Mouse (Mus musculus): Measurements from ENCODE around the gene Tspear. TPM values are rescaled to one million over a fixed set of nuclear protein-coding genes. Genes with fewer than 3 reads are reported as not detected.
A peak's percentile ranks its signal among the peaks of the same experiment; 100 is the strongest.
"Not testable (repeated sequence)": the region's sequence is repeated elsewhere in the genome, so short reads cannot be mapped to it uniquely, and the experiment has no call there.

Tspear gene
- polyA plus RNA-seq, 1 experiment = 0.04 TPM

GRCm38 (mm10) chr10:77709831-77710230 lies 23.5 kb downstream of the Tspear start:
- DNase-seq (ENCODE audit: extremely low spot score in 1 of 2, low spot score in 1 of 2) = no peak

- not testable (repeated sequence) for DNase-seq (ENCODE audit: extremely low spot score in 1 of 2, low spot score in 1 of 2)
These were observed 24.8 kb downstream of the Tspear start, which contains the start of gene Gm10024 for GRCm38 (mm10) chr10:77711157-77711556. Gene Gm10024 (plus strand): TSS chr10:77711457.

GRCm38 (mm10) chr10:77713734-77714133 lies 27.4 kb downstream of the Tspear start:
- DNase-seq (ENCODE audit: extremely low spot score in 1 of 2, low spot score in 1 of 2) = no peak

- DNase-seq (ENCODE audit: extremely low spot score in 1 of 2, low spot score in 1 of 2) = no peak
These were observed 29.1 kb downstream of the Tspear start, which contains the start of gene Gm10142 for GRCm38 (mm10) chr10:77715507-77715906. Gene Gm10142 (plus strand): TSS chr10:77715807.

GRCm38 (mm10) chr10:77720299-77720698 lies 33.9 kb downstream of the Tspear start, which contains the start of gene Krtap12-1:
Gene Krtap12-1 (plus strand): TSS chr10:77720599.
- not testable (repeated sequence) for DNase-seq (ENCODE audit: extremely low spot score in 1 of 2, low spot score in 1 of 2)

- no peak for DNase-seq (ENCODE audit: extremely low spot score in 1 of 2, low spot score in 1 of 2)
These were observed 38.5 kb downstream of the Tspear start for GRCm38 (mm10) chr10:77724855-77725254.

- no peak for DNase-seq (ENCODE audit: extremely low spot score in 1 of 2, low spot score in 1 of 2)
These were observed 39.8 kb downstream of the Tspear start, which contains the start of gene Gm10100 for GRCm38 (mm10) chr10:77726186-77726585. Gene Gm10100 (plus strand): TSS chr10:77726486.

- peak in 1 of 2 experiments; percentile 8 for DNase-seq (ENCODE audit: extremely low spot score in 1 of 2, low spot score in 1 of 2)
These were observed 41.9 kb downstream of the Tspear start for GRCm38 (mm10) chr10:77728280-77728679.

- no peak for DNase-seq (ENCODE audit: extremely low spot score in 1 of 2, low spot score in 1 of 2)
These were observed 42.9 kb downstream of the Tspear start for GRCm38 (mm10) chr10:77729241-77729640.

GRCm38 (mm10) chr10:77735928-77736327 lies 49.6 kb downstream of the Tspear start:
- no peak for DNase-seq (ENCODE audit: extremely low spot score in 1 of 2, low spot score in 1 of 2)

- no peak for DNase-seq (ENCODE audit: extremely low spot score in 1 of 2, low spot score in 1 of 2)
These were observed 52.6 kb downstream of the Tspear start for GRCm38 (mm10) chr10:77738929-77739328.

GRCm38 (mm10) chr10:77741924-77742688 lies 55.7 kb downstream of the Tspear start, which contains the start of gene Gm18596:
Gene Gm18596 (minus strand): TSS chr10:77742638.
- not testable (repeated sequence) for DNase-seq (ENCODE audit: extremely low spot score in 1 of 2, low spot score in 1 of 2)

- DNase-seq (ENCODE audit: extremely low spot score in 1 of 2, low spot score in 1 of 2) = not testable (repeated sequence)
These were observed 64.3 kb downstream of the Tspear start for GRCm38 (mm10) chr10:77750686-77751085.

- DNase-seq (ENCODE audit: extremely low spot score in 1 of 2, low spot score in 1 of 2) = not testable (repeated sequence)
These were observed 64.9 kb downstream of the Tspear start, which contains the start of gene Gm9736 for GRCm38 (mm10) chr10:77751254-77751653. Gene Gm9736 (minus strand): TSS chr10:77751354.

GRCm38 (mm10) chr10:77752312-77752711 lies 65.9 kb downstream of the Tspear start:
- not testable (repeated sequence) for DNase-seq (ENCODE audit: extremely low spot score in 1 of 2, low spot score in 1 of 2)

GRCm38 (mm10) chr10:77753448-77753847 lies 67.1 kb downstream of the Tspear start:
- no peak for DNase-seq (ENCODE audit: extremely low spot score in 1 of 2, low spot score in 1 of 2)

- DNase-seq (ENCODE audit: extremely low spot score in 1 of 2, low spot score in 1 of 2) = not testable (repeated sequence)
These were observed 73.2 kb downstream of the Tspear start, which contains the start of gene Gm3233 for GRCm38 (mm10) chr10:77759582-77759981. Gene Gm3233 (minus strand): TSS chr10:77759682.

- DNase-seq (ENCODE audit: extremely low spot score in 1 of 2, low spot score in 1 of 2) = no peak
These were observed 83.4 kb downstream of the Tspear start for GRCm38 (mm10) chr10:77769727-77770126.

GRCm38 (mm10) chr10:77771225-77771624 lies 84.9 kb downstream of the Tspear start, which contains the start of gene Gm3238:
Gene Gm3238 (minus strand): TSS chr10:77771325.
- not testable (repeated sequence) for DNase-seq (ENCODE audit: extremely low spot score in 1 of 2, low spot score in 1 of 2)

- DNase-seq (ENCODE audit: extremely low spot score in 1 of 2, low spot score in 1 of 2) = not testable (repeated sequence)
These were observed 85.8 kb downstream of the Tspear start for GRCm38 (mm10) chr10:77772142-77772541.

GRCm38 (mm10) chr10:77776844-77777243 lies 90.5 kb downstream of the Tspear start, which contains the start of gene Gm7138:
Gene Gm7138 (minus strand): TSS chr10:77776944.
- DNase-seq (ENCODE audit: extremely low spot score in 1 of 2, low spot score in 1 of 2) = not testable (repeated sequence)

Data from frontal cortex, adult 2 months (tissue).